Mouse (Mus musculus) liver, postnatal 0 days (tissue): Measurements from ENCODE around the gene Dnajc6. TPM values are rescaled to one million over a fixed set of nuclear protein-coding genes. Genes with fewer than 3 reads are reported as not detected.

Experiments
- ATAC-seq: fragments of 200-750 bp; cut with Nextera tagmentation; 2 replicates; pipeline ENCODE4 v1.8.0; 2017; ENCODE audit warnings: mild to moderate bottlenecking, moderate library complexity
- DNase-seq: peaks from one replicate; pipeline ENCODE4 v3.0.0-alpha.2; 2016
- H3K27ac ChIP-seq: fragments of 300-500 bp; sonication (generic); 2 replicates; pipeline ENCODE4 v1.5.1; 2014; ENCODE audit warnings: antibody characterized with exemption, moderate library complexity, mild to moderate bottlenecking, low read depth
- H3K27me3 ChIP-seq: fragments of 300-500 bp; sonication (generic); 2 replicates; pipeline ENCODE4 v1.6.1; 2014; ENCODE audit warnings: low read length, control low read depth, mixed read lengths; ENCODE audit not compliant: insufficient read depth
- H3K36me3 ChIP-seq: fragments of 300-500 bp; sonication (generic); replicated peaks from 2 replicates; pipeline ENCODE4 v1.6.1; 2014; ENCODE audit warnings: mild to moderate bottlenecking, control low read depth, low read length, moderate library complexity, mixed read lengths; ENCODE audit not compliant: insufficient read depth
- H3K4me1 ChIP-seq: fragments of 300-500 bp; sonication (generic); 2 replicates; pipeline ENCODE4 v1.6.1; 2014; ENCODE audit warnings: antibody characterized with exemption, mild to moderate bottlenecking, control low read depth; ENCODE audit not compliant: insufficient read depth
- H3K4me2 ChIP-seq: fragments of 300-500 bp; sonication (generic); 2 replicates; pipeline ENCODE4 v1.6.1; 2014; ENCODE audit warnings: low read depth, mild to moderate bottlenecking, low read length, moderate library complexity, mixed read lengths
- H3K4me3 ChIP-seq: fragments of 300-500 bp; sonication (generic); 2 replicates; pipeline ENCODE4 v1.5.1; 2014; ENCODE audit warnings: low read depth, low read length
- H3K9ac ChIP-seq: fragments of 300-500 bp; sonication (generic); replicated peaks from 2 replicates; pipeline ENCODE4 v1.6.1; 2014; ENCODE audit warnings: mild to moderate bottlenecking, moderate library complexity
- H3K9me3 ChIP-seq: fragments of 300-500 bp; sonication (generic); 2 replicates; pipeline ENCODE4 v1.6.1; 2016; ENCODE audit warnings: mild to moderate bottlenecking, control low read depth, low read length, mixed read lengths
- CTCF ChIP-seq: sonication (generic); IDR thresholded peaks from 2 replicates; pipeline ENCODE4 v1.5.1; 2016; ENCODE audit warnings: antibody characterized with exemption, low read depth
- EP300 ChIP-seq: IDR thresholded peaks from 2 replicates; pipeline ENCODE4 v1.6.1; 2016; ENCODE audit warnings: antibody characterized with exemption, low read depth, mild to moderate bottlenecking
- WGBS: fragments of 180-500 bp; shearing (Covaris S2); extraction: QIAGEN DNeasy Blood & Tissue Kit; methylation state at CpG from one replicate; pipeline ENCODE4 v1.1.7; 2014; ENCODE audit not compliant: insufficient replicate concordance; 5-methylcytosine and 5-hydroxymethylcytosine counted together
- polyA plus RNA-seq: library from polyadenylated mRNA; unstranded; fragments of >200 nt; fragmentation: Nextera tagmentation; extraction: Ambion mirVana; gene quantifications from 2 replicates; pipeline ENCODE4 v1.2.1, GENCODE M21; 2015

Dnajc6 gene
- polyA plus RNA-seq, 1 experiment from 2014 or later: 0.16 TPM

DNA sequence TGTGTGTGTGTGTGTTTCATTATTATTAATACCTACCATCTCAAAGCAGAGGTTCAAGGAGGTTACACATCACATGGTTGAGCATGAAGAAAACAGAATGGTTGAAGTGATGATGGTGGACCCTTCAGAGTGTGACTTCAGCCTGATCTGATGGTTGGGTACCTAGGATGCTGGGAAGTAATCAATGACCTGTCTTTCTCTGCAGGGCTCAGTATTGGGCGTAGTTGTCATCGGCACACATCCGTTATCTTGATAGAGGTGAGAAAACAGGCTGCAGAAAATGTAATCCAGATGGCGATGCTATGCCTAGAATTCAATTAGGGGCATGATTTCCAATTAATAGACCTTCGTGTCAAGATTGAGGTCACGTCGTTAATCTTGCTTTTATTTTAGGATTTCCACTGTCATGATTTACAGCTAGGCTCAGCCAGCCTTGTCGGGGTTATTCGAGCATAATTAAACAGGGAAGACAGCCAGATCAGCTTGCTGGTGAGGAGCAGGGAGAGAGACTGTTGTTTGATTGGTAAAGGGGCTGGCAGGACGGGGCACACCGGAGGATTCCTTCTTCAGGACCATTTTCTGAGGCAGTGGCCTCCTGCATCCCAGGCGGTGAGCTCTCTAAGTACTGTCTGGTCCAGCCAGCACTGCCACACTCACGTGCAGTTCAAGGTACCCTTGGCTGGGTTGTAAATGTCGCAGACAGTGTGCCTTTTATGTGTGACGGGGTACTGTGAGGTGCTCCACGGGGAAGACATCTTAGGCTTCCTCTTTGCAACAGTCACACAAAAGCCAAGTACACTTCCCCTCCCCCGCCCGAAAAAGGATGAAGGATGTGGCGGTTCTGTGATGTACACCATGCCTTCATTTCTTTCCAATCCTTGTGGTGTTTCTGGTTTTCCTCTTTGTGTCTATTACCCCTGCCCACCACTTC lies 88.3 kb downstream of the Dnajc6 start:
- DNase-seq (no peak), ATAC-seq (no peak)
- Histone ChIP-seq H3K27ac (no peak overlapping the region), H3K4me2 (no peak overlapping the region), H3K36me3 (no peaks in the 10 kb centered on the region), H3K4me1 (no peaks in the 10 kb centered on the region), H3K4me3 (no peak overlapping the region), H3K9me3 (no peaks in the 10 kb centered on the region), H3K27me3 (no peaks in the 10 kb centered on the region), H3K9ac (no peak overlapping the region)
- TF ChIP-seq EP300 (no peak), CTCF (no peak)
- 70% methylated on average over 19 of the region's 19 CpGs for WGBS

DNA sequence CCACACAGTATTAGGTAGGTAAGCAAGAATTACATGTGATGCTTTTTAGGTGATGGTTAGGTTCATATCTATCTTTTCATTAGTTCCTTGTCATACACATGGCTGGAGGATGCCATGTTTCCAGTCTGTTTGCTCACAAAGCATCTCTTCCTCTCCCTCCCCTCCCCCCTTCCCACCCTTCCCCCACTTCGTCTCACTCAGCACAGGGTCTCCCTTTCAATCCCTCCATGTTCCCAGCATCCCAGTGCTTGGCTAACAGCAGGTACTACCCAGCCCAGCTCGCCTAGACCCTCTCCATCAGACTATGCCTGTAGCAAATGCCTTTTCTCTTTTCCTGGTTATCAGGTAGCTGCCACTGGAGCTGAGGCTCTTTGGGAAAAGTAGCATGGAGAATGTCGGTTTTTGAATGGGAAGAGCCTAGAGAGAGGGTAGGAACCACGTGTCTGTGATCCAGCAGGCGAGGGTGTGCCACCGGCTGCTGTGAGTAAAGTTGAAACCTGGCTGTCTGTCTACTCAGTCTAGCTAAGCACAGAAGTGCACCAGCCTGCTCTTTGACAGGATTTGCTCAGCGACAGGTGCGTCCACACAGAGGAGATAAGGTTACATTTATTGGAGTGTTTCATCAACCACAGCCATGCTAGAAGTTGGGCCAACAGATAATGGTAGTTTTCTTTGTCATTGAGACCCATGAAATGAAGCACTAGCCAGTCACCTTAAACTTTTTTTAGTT lies 89.2 kb downstream of the Dnajc6 start:
- no peak overlapping the region for H3K27ac ChIP-seq
- H3K9ac ChIP-seq: no peak overlapping the region
- WGBS: 46% methylated on average over 8 of the region's 8 CpGs
- ATAC-seq (no peak), DNase-seq (no peak)
- no peaks in the 10 kb centered on the region for H3K9me3 ChIP-seq
- no peaks in the 10 kb centered on the region for H3K27me3 ChIP-seq
- H3K4me1 ChIP-seq: no peaks in the 10 kb centered on the region
- H3K36me3 ChIP-seq: no peaks in the 10 kb centered on the region
- no peak for TF ChIP-seq EP300
- TF ChIP-seq CTCF: no peak
- H3K4me3 ChIP-seq: no peak overlapping the region
- no peak overlapping the region for H3K4me2 ChIP-seq

DNA sequence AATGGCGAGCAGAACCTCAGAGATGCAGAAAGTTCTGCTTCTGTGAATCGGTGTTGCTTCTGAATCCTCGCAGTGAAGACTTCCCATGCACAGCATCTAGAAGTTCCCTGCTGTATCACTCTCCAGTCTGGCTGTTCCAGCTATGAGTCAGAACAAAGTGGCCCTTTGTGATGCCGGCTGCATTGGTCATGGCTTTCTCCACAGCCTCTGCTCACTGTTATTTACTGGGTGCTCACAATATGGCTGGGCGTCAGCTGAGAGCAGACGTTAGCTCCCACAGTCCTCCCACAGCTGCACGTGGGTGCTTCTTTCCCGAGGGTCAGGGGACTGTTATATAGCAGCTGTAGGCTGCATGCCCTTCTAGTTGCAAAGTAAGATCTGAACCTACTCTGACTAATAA lies 92.5 kb downstream of the Dnajc6 start:
- no peak for ATAC-seq
- Histone ChIP-seq H3K4me2 (no peak overlapping the region), H3K4me1 (no peaks in the 10 kb centered on the region), H3K36me3 (no peaks in the 10 kb centered on the region), H3K27me3 (no peaks in the 10 kb centered on the region), H3K9ac (no peak overlapping the region), H3K4me3 (no peak overlapping the region), H3K9me3 (no peaks in the 10 kb centered on the region), H3K27ac (no peak overlapping the region)
- no peak for TF ChIP-seq CTCF
- no peak for TF ChIP-seq EP300
- no peak for DNase-seq
- WGBS: 66% methylated on average over 8 of the region's 8 CpGs

DNA sequence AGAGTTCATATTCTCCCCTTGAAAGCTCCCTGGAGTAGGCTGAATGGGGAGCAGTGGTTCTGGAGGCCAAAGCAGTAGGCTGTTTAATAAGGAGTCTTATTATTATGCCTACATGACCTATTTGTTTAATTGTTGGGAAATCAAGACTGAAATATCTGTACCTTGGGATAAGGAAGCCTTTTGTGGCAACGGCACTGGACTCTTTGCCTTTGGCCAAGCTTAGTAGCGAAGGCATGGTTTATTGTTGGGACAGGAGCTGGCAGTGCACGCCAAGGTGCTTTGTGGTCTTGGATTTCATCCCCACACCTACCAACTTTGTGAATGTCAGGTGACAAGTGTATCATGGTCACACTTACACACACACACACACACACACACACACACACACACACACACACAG lies 93.3 kb downstream of the Dnajc6 start:
- Histone ChIP-seq H3K27ac (no peak overlapping the region), H3K9ac (no peak overlapping the region), H3K4me2 (no peak overlapping the region), H3K36me3 (no peaks in the 10 kb centered on the region), H3K27me3 (no peaks in the 10 kb centered on the region), H3K9me3 (no peaks in the 10 kb centered on the region), H3K4me1 (no peaks in the 10 kb centered on the region), H3K4me3 (no peak overlapping the region)
- ATAC-seq (no peak), DNase-seq (no peak)
- WGBS: 85% methylated on average over 3 of the region's 3 CpGs
- TF ChIP-seq CTCF (no peak), EP300 (no peak)

DNA sequence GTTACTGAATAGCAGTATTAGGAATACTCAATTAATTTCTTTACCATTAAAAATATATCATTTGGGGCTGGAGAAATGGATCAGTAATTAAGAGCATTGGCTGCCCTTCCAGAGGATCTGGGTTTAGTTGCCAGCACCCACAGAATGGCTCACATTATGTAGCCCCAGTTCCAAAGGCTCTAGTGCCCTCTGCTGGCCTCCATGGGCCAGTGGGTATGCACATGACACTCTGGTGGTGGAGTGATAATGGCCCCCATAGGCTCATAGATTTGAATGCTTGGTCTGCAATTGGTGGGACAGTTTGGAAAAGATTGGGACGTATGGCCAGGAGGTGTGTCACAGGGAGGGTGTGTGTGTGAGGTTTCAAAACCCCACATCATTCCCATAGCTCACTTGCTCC lies 95.0 kb downstream of the Dnajc6 start:
- no peak overlapping the region for H3K4me2 ChIP-seq
- H3K27me3 ChIP-seq: no peaks in the 10 kb centered on the region
- H3K9me3 ChIP-seq: no peaks in the 10 kb centered on the region
- no peak for DNase-seq
- no peaks in the 10 kb centered on the region for H3K4me1 ChIP-seq
- no peak overlapping the region for H3K9ac ChIP-seq
- TF ChIP-seq EP300 (no peak), CTCF (peak; percentile 32)
- H3K4me3 ChIP-seq: no peak overlapping the region
- WGBS: 93% methylated on average over 1 of the region's 1 CpGs
- no peak for ATAC-seq
- no peaks in the 10 kb centered on the region for H3K36me3 ChIP-seq
- H3K27ac ChIP-seq: no peak overlapping the region

DNA sequence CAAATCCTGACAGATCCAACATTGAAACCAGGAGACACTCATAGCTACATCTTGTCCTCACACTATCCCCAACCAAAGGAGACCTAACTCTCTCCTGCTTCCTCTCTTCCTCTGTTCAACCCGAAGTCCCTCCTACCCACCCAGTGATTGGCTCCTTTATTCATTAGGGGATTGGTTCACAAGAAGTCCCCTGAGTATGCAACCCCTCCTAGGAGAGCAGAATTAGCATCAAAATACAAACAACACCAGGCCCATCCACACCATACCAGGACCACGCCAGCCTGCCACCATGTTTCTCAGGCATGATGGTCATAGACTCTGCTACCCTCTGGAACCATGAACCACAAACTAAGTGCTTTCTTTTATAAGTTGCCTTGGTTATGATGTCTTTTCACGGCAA lies 96.0 kb downstream of the Dnajc6 start:
- Histone ChIP-seq H3K4me1 (no peaks in the 10 kb centered on the region), H3K4me2 (no peak overlapping the region), H3K9me3 (no peaks in the 10 kb centered on the region), H3K27ac (no peak overlapping the region), H3K4me3 (no peak overlapping the region), H3K36me3 (no peaks in the 10 kb centered on the region), H3K27me3 (no peaks in the 10 kb centered on the region), H3K9ac (no peak overlapping the region)
- no peak for TF ChIP-seq CTCF
- TF ChIP-seq EP300: no peak
- WGBS: 61% methylated on average over 3 of the region's 3 CpGs
- ATAC-seq (no peak), DNase-seq (no peak)
